Mouse (Mus musculus): ENCODE data around the gene Cela3b. TPM values are rescaled to one million over a fixed set of nuclear protein-coding genes. Genes with fewer than 3 reads are reported as not detected.

Gene Cela3b
- total and polyA plus RNA-seq, 3 experiments, result not detected

- in situ Hi-C loops (cut with MboI; ENCODE audit: low pct_ligation_motif_present, low pct_unique_long_range_greater_than_20kb, low sequenced_read_pairs), result loop anchor here (25.0 kb wide), 1 partner anchor 356 kb away; no protein-coding TSS in a partner anchor
- Histone ChIP-seq H3K9me3 (replicated peaks; ENCODE audit: low read length) (no peaks in the 10 kb centered on the region), H3K36me3 (replicated peaks in 1 of 2; ENCODE audit: control insufficient read depth in 1 of 2, insufficient read depth in 1 of 2, low read length in 1 of 2) (no peaks in the 10 kb centered on the region), H3K4me1 (ENCODE audit: control insufficient read depth in 1 of 2, insufficient read depth in 2 of 2) (peaks cover 13 to 32% of the 10 kb centered on the region in 2 experiments), H3K4me3 (replicated peaks in 1 of 3; ENCODE audit: low read depth in 2 of 3, low read length in 2 of 3, poor library complexity in 1 of 3) (no peak overlapping the region), H3K27ac (ENCODE audit: insufficient read depth, low read depth) (no peak overlapping the region), H3K4me2 (ENCODE audit: insufficient read depth, low read depth, poor library complexity, severe bottlenecking) (no peak overlapping the region), H3K79me2 (replicated peaks; ENCODE audit: control insufficient read depth, extremely low read depth, insufficient read depth, poor library complexity, severe bottlenecking) (no peaks in the 10 kb centered on the region), H3K9ac (ENCODE audit: insufficient read depth, low read depth) (no peak overlapping the region), H3K27me3 (replicated peaks) (no peaks in the 10 kb centered on the region)
- dilution Hi-C loops (cut with MboI; ENCODE audit: extremely low pct_ligation_motif_present, extremely low pct_unique_long_range_greater_than_20kb, low sequenced_read_pairs), result no loop called here
- TF ChIP-seq RAD21 (IDR thresholded peaks at IDR 0.05; ENCODE audit: low read depth, low read length) (peak; percentile 92), SMC3 (IDR thresholded peaks at IDR 0.05; ENCODE audit: low read depth, low read length) (peak; percentile 91), GABPA (IDR thresholded peaks at IDR 0.05; ENCODE audit: insufficient replicate concordance, low read depth, low read length) (no peak), CTCF (conservative IDR thresholded peaks at IDR 0.05 in 1 of 2, IDR thresholded peaks at IDR 0.05 in 1 of 2; ENCODE audit: low read depth in 2 of 2, low read length in 2 of 2) (peak; percentile 89 to 92), ZC3H11A (IDR thresholded peaks at IDR 0.05; ENCODE audit: low read depth, low read length) (peak; percentile 83)
- DNase-seq (ENCODE audit: extremely low read depth), result peak; percentile 50
Measured at GRCm38 (mm10) chr4:137443625-137444024, 13.3 kb upstream of the Cela3b start.

DNA sequence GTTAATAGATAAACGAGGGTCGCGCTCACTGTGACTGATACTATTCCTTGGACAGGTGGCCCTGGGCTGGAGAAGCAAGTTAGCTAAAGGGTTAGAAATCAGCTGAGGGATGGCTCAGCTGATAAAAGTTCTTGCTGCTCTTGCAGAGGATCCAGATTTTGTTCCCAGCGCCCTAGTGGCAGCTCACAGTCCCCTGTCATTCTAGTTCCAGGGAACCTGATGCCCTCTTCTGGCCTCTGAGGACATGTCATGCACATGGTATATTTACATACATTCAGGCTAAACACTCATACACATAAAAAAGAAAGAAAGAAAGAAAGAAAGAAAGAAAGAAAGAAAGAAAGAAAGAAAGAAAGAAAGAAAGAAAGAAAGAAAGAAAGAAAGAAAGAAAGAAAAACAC is 11.0 kb upstream of the Cela3b start:
- in situ Hi-C loops (cut with MboI; ENCODE audit: low pct_ligation_motif_present, low pct_unique_long_range_greater_than_20kb, low sequenced_read_pairs), result loop anchor here (25.0 kb wide), 1 partner anchor 354 kb away; no protein-coding TSS in a partner anchor
- no peak overlapping the region for H3K9ac ChIP-seq (ENCODE audit: insufficient read depth, low read depth)
- no peaks in the 10 kb centered on the region for H3K79me2 ChIP-seq (replicated peaks; ENCODE audit: control insufficient read depth, extremely low read depth, insufficient read depth, poor library complexity, severe bottlenecking)
- H3K4me1 ChIP-seq (ENCODE audit: control insufficient read depth in 1 of 2, insufficient read depth in 2 of 2), result peaks cover 3 to 18% of the 10 kb centered on the region in 2 experiments; a peak in 2 of 4 replicates
- dilution Hi-C loops (cut with MboI; ENCODE audit: extremely low pct_ligation_motif_present, extremely low pct_unique_long_range_greater_than_20kb, low sequenced_read_pairs), result no loop called here
- no peak overlapping the region for H3K27ac ChIP-seq (ENCODE audit: insufficient read depth, low read depth)
- H3K27me3 ChIP-seq (replicated peaks), result peaks cover 2% of the 10 kb centered on the region
- no peak for DNase-seq (ENCODE audit: extremely low read depth)
- no peaks in the 10 kb centered on the region for H3K36me3 ChIP-seq (replicated peaks in 1 of 2; ENCODE audit: control insufficient read depth in 1 of 2, insufficient read depth in 1 of 2, low read length in 1 of 2)
- no peaks in the 10 kb centered on the region for H3K9me3 ChIP-seq (replicated peaks; ENCODE audit: low read length)
- TF ChIP-seq E2F4 (IDR thresholded peaks at IDR 0.05; ENCODE audit: insufficient replicate concordance, low read depth, low read length), result no peak
- no peak for TF ChIP-seq ETS1 (conservative IDR thresholded peaks at IDR 0.05; ENCODE audit: low read depth, low read length)
- no peak for TF ChIP-seq GABPA (IDR thresholded peaks at IDR 0.05; ENCODE audit: insufficient replicate concordance, low read depth, low read length)
- no peak for TF ChIP-seq ZMIZ1 (IDR thresholded peaks at IDR 0.05; ENCODE audit: low read depth, low read length)
- TF ChIP-seq HCFC1 (IDR thresholded peaks at IDR 0.05; ENCODE audit: low read depth, low read length), result no peak
- no peak for TF ChIP-seq MYC (IDR thresholded peaks at IDR 0.05; ENCODE audit: low read depth, low read length)
- no peak for TF ChIP-seq MXI1 (IDR thresholded peaks at IDR 0.05; ENCODE audit: low read depth, low read length)
- peak in 1 of 2 experiments; percentile 42; a peak in 2 of 4 replicates for TF ChIP-seq CTCF (conservative IDR thresholded peaks at IDR 0.05 in 1 of 2, IDR thresholded peaks at IDR 0.05 in 1 of 2; ENCODE audit: low read depth in 2 of 2, low read length in 2 of 2)
- TF ChIP-seq USF2 (conservative IDR thresholded peaks at IDR 0.05; ENCODE audit: low read depth, low read length), result no peak
- TF ChIP-seq SMC3 (IDR thresholded peaks at IDR 0.05; ENCODE audit: low read depth, low read length), result peak; percentile 12; the same call in 1 of the 2 replicates
- TF ChIP-seq POLR2AphosphoS2 (IDR thresholded peaks at IDR 0.05; ENCODE audit: low read depth, low read length), result no peak
- no peak for TF ChIP-seq BHLHE40 (IDR thresholded peaks at IDR 0.05; ENCODE audit: low read depth, low read length)
- TF ChIP-seq MEF2A (IDR thresholded peaks at IDR 0.05; ENCODE audit: borderline replicate concordance, low read depth, low read length), result no peak
- no peak for TF ChIP-seq NELFE (IDR thresholded peaks at IDR 0.05; ENCODE audit: low read depth, low read length)
- TF ChIP-seq MAFK (IDR thresholded peaks at IDR 0.05; ENCODE audit: insufficient replicate concordance, low read length), result no peak
- no peak for TF ChIP-seq RCOR1 (conservative IDR thresholded peaks at IDR 0.05; ENCODE audit: low read depth, low read length)
- TF ChIP-seq POLR2A (IDR thresholded peaks at IDR 0.05; ENCODE audit: low read depth, low read length), result no peak
- no peak overlapping the region for H3K4me3 ChIP-seq (replicated peaks in 1 of 3; ENCODE audit: low read depth in 2 of 3, low read length in 2 of 3, poor library complexity in 1 of 3)
- H3K4me2 ChIP-seq (ENCODE audit: insufficient read depth, low read depth, poor library complexity, severe bottlenecking), result no peak overlapping the region
